In genomic region chr6:116618073-116618472, GRCm38 (mm10) we compare ENCODE assay signal across 30 mouse cellular contexts. TPM values are rescaled to one million over a fixed set of nuclear protein-coding genes. Genes with fewer than 3 reads are reported as not detected.
DNase-seq lines count a peak whose midpoint lies in the region; ATAC-seq and TF ChIP-seq lines count a peak whose summit lies in the region.
"Had no signal": no experiment of that assay in that cellular context is flagged by ENCODE, and none has a peak within 500 bp of the region (broad histone marks: within the 10 kb centered on the region; RNA-seq: fewer than 3 reads in every experiment).

No protein-coding gene starts in this region.

- peak; percentile 72 for TF ChIP-seq CTCF in heart, adult 2 months (IDR thresholded peaks at IDR 0.05)
- TF ChIP-seq CTCF in layer of hippocampus, adult 2 months (conservative IDR thresholded peaks at IDR 0.05), result peak; percentile 48
- TF ChIP-seq CTCF in lung, postnatal 0 days (IDR thresholded peaks at IDR 0.05), result peak; percentile 45
- TF ChIP-seq CTCF in intestine, postnatal 0 days (IDR thresholded peaks at IDR 0.05; ENCODE audit: low read depth), result peak; percentile 50

- DNase-seq in heart, adult 2 months, result no peak
- no peak for DNase-seq in heart, adult 9 months (ENCODE audit: low spot score in 2 of 2)
- no peak for DNase-seq in layer of hippocampus, adult 2 months (ENCODE audit: low spot score in 2 of 2)
- no peak for DNase-seq in layer of hippocampus, adult 11-12 months (ENCODE audit: low spot score)
- DNase-seq in lung, postnatal 0 days (ENCODE audit: low spot score), result peak; percentile 29
- DNase-seq in lung, postnatal 10 days, result no peak
- DNase-seq in kidney, adult 9 months, result no peak
- DNase-seq: adrenal gland, postnatal 10 days; cerebellum, adult 11 months; cerebellum, adult 8-10 months; cerebellum, postnatal 14 days; embryo, embryonic 11 days; gastrocnemius, postnatal 25 days; heart, postnatal 36 days had no signal

- H3K27ac ChIP-seq in heart, adult 2 months, result no peak overlapping the region
- H3K27ac ChIP-seq in layer of hippocampus, adult 2 months, result no peak overlapping the region
- no peak overlapping the region for H3K27ac ChIP-seq in lung, postnatal 0 days (ENCODE audit: low read length)
- no peak overlapping the region for H3K27ac ChIP-seq in intestine, postnatal 0 days (ENCODE audit: low read depth, low read length)
- H3K27ac ChIP-seq: embryonic facial prominence, embryonic 15.5 days; forebrain, embryonic 10.5 days; forebrain, embryonic 15.5 days; heart, embryonic 15.5 days; hindbrain, embryonic 15.5 days had no signal

- no peak overlapping the region for H3K4me3 ChIP-seq in heart, adult 2 months
- H3K4me3 ChIP-seq in layer of hippocampus, adult 2 months, result no peak overlapping the region
- H3K4me3 ChIP-seq in lung, postnatal 0 days (ENCODE audit: low read depth, low read length), result no peak overlapping the region
- H3K4me3 ChIP-seq in intestine, postnatal 0 days (ENCODE audit: low read depth, low read length), result no peak overlapping the region
- H3K4me3 ChIP-seq: embryonic facial prominence, embryonic 15.5 days; erythroblast, embryonic 14.5 days; forebrain, embryonic 10.5 days; forebrain, embryonic 15.5 days; heart, embryonic 15.5 days; hindbrain, embryonic 15.5 days had no signal

- TF ChIP-seq EP300 in heart, adult 2 months (IDR thresholded peaks at IDR 0.05; ENCODE audit: insufficient read depth, low read depth, low read length), result no peak
- TF ChIP-seq EP300 in lung, postnatal 0 days (IDR thresholded peaks at IDR 0.05), result no peak

- H3K4me2 ChIP-seq in lung, postnatal 0 days (replicated peaks; ENCODE audit: low read depth, low read length), result no peak overlapping the region
- H3K4me2 ChIP-seq in intestine, postnatal 0 days (replicated peaks; ENCODE audit: low read depth), result no peak overlapping the region
- H3K4me2 ChIP-seq: embryonic facial prominence, embryonic 15.5 days; forebrain, embryonic 15.5 days; heart, embryonic 11.5 days; heart, embryonic 15.5 days; hindbrain, embryonic 15.5 days had no signal

- H3K36me3 ChIP-seq in heart, adult 2 months (ENCODE audit: control insufficient read depth, insufficient read depth, low read length), result no peaks in the 10 kb centered on the region
- H3K36me3 ChIP-seq in lung, postnatal 0 days (ENCODE audit: insufficient read depth, low read length), result no peaks in the 10 kb centered on the region
- H3K36me3 ChIP-seq in intestine, postnatal 0 days (ENCODE audit: control insufficient read depth, insufficient read depth), result no peaks in the 10 kb centered on the region
- H3K36me3 ChIP-seq: embryonic facial prominence, embryonic 15.5 days; forebrain, embryonic 10.5 days; forebrain, embryonic 15.5 days; heart, embryonic 15.5 days; hindbrain, embryonic 15.5 days had no signal

- no peaks in the 10 kb centered on the region for H3K79me2 ChIP-seq in heart, adult 2 months (replicated peaks; ENCODE audit: control insufficient read depth, insufficient read depth, low read length)

- intact Hi-C loops in heart, adult 2 months (cut with DNase I), result loop anchor here (2.0 to 5.0 kb wide), 3 partner anchors 34 to 149 kb away; partner anchors contain the start of gene Depp1

- H3K9ac ChIP-seq in heart, adult 2 months (ENCODE audit: low read depth, low read length), result no peak overlapping the region
- H3K9ac ChIP-seq in lung, postnatal 0 days (replicated peaks; ENCODE audit: low read depth), result no peak overlapping the region
- no peak overlapping the region for H3K9ac ChIP-seq in intestine, postnatal 0 days (ENCODE audit: low read depth, low read length)
- H3K9ac ChIP-seq: embryonic facial prominence, embryonic 15.5 days; forebrain, embryonic 15.5 days; heart, embryonic 15.5 days; hindbrain, embryonic 15.5 days had no signal

- no peaks in the 10 kb centered on the region for H3K27me3 ChIP-seq in heart, adult 2 months (ENCODE audit: control insufficient read depth, insufficient read depth, low read length)
- H3K27me3 ChIP-seq in lung, postnatal 0 days (replicated peaks; ENCODE audit: insufficient read depth, low read length), result no peaks in the 10 kb centered on the region
- H3K27me3 ChIP-seq in intestine, postnatal 0 days (replicated peaks; ENCODE audit: control insufficient read depth, insufficient read depth, low read length), result no peaks in the 10 kb centered on the region
- H3K27me3 ChIP-seq: embryonic facial prominence, embryonic 15.5 days; forebrain, embryonic 15.5 days; heart, embryonic 15.5 days; hindbrain, embryonic 15.5 days had no signal

- no peak for ATAC-seq in lung, postnatal 0 days
- ATAC-seq in intestine, postnatal 0 days, result no peak
- ATAC-seq: forebrain, embryonic 15.5 days had no signal

- no peaks in the 10 kb centered on the region for H3K9me3 ChIP-seq in lung, postnatal 0 days (ENCODE audit: low read length)
- no peaks in the 10 kb centered on the region for H3K9me3 ChIP-seq in intestine, postnatal 0 days (ENCODE audit: control insufficient read depth)
- H3K9me3 ChIP-seq: embryonic facial prominence, embryonic 15.5 days; forebrain, embryonic 10.5 days; forebrain, embryonic 15.5 days; heart, embryonic 15.5 days; hindbrain, embryonic 15.5 days had no signal

- peaks cover 5% of the 10 kb centered on the region for H3K4me1 ChIP-seq in heart, adult 2 months (ENCODE audit: control insufficient read depth, insufficient read depth, low read length)
- no peaks in the 10 kb centered on the region for H3K4me1 ChIP-seq in lung, postnatal 0 days (ENCODE audit: insufficient read depth, low read depth, low read length)
- no peaks in the 10 kb centered on the region for H3K4me1 ChIP-seq in intestine, postnatal 0 days (replicated peaks; ENCODE audit: control insufficient read depth, insufficient read depth, low read length)
- H3K4me1 ChIP-seq: embryonic facial prominence, embryonic 15.5 days; forebrain, embryonic 10.5 days; forebrain, embryonic 15.5 days; heart, embryonic 15.5 days; hindbrain, embryonic 15.5 days had no signal

- no peak for TF ChIP-seq POLR2A in heart, adult 2 months (IDR thresholded peaks at IDR 0.05; ENCODE audit: insufficient read depth, low read depth, low read length)

RNA-seq across cellular contexts. Expression of gene Zfp422, which starts 10.7 kb away (rescaled TPM):
- total RNA-seq in heart, adult 2 months (2021), result 10 to 100 TPM; 14.8 to 19.2 TPM
- 13.1 and 27.8 TPM in 2 replicates for polyA plus RNA-seq in heart, adult 2 months (2012; rRNA removed)
- 10 to 100 TPM; 21.2 to 22.1 TPM for total RNA-seq in layer of hippocampus, adult 2 months (2021)
- 58.1 and 64.4 TPM in 2 replicates for polyA plus RNA-seq in lung, postnatal 0 days (2015; fragmentation: Nextera tagmentation; extraction: Ambion mirVana)
- 41.8 and 43.3 TPM in 2 replicates for polyA plus RNA-seq in intestine, postnatal 0 days (2015; fragmentation: Nextera tagmentation; extraction: Ambion mirVana)
- total RNA-seq: MEL had no signal

RNA-seq across cellular contexts. Expression of gene Depp1, which starts 32.3 kb away (rescaled TPM):
- total RNA-seq in heart, adult 2 months (2021), result 10 to 100 TPM; 53.5 to 86.1 TPM
- polyA plus RNA-seq in heart, adult 2 months (2012; rRNA removed), result 32.7 and 53.0 TPM in 2 replicates
- total RNA-seq in layer of hippocampus, adult 2 months (2021), result 1 to 10 TPM in 1 of 2 experiments, under 1 TPM in 1; 0.54 to 1.4 TPM
- 79.3 and 86.1 TPM in 2 replicates for polyA plus RNA-seq in lung, postnatal 0 days (2015; fragmentation: Nextera tagmentation; extraction: Ambion mirVana)
- polyA plus RNA-seq in intestine, postnatal 0 days (2015; fragmentation: Nextera tagmentation; extraction: Ambion mirVana), result 11.2 and 13.0 TPM in 2 replicates
- total RNA-seq: MEL had no signal

RNA-seq across cellular contexts. Expression of gene Olfr215, which starts 34.1 kb away (rescaled TPM):
- total RNA-seq in heart, adult 2 months (2021), result not detected
- not detected in 2 replicates for polyA plus RNA-seq in heart, adult 2 months (2012; rRNA removed)
- total RNA-seq in layer of hippocampus, adult 2 months (2021), result not detected
- polyA plus RNA-seq in lung, postnatal 0 days (2015; fragmentation: Nextera tagmentation; extraction: Ambion mirVana), result not detected in 2 replicates
- not detected in 2 replicates for polyA plus RNA-seq in intestine, postnatal 0 days (2015; fragmentation: Nextera tagmentation; extraction: Ambion mirVana)
- total RNA-seq: adrenal gland, postnatal 10 days; adrenal gland, postnatal 4 days; common myeloid progenitor, adult 5-6 weeks; gastrocnemius, adult 18-20 months; gastrocnemius, postnatal 25 days; heart, postnatal 36 days; MEL had no signal
- polyA plus RNA-seq: brain, embryonic 14.5 days; embryonic facial prominence, embryonic 11.5 days; embryonic facial prominence, embryonic 15.5 days; erythroblast, embryonic 14.5 days; forebrain, embryonic 10.5 days; forebrain, embryonic 15.5 days; frontal cortex, adult 2 months; heart, embryonic 11.5 days; heart, embryonic 15.5 days; hindbrain, embryonic 11.5 days; hindbrain, embryonic 15.5 days had no signal

RNA-seq across cellular contexts. Expression of gene Rassf4, which starts 55.7 kb away (rescaled TPM):
- total RNA-seq in heart, adult 2 months (2021), result 1 to 10 TPM; 5.8 TPM
- polyA plus RNA-seq in heart, adult 2 months (2012; rRNA removed), result 6.4 and 8.9 TPM in 2 replicates
- total RNA-seq in layer of hippocampus, adult 2 months (2021), result 1 to 10 TPM; 3.8 to 6.0 TPM
- polyA plus RNA-seq in lung, postnatal 0 days (2015; fragmentation: Nextera tagmentation; extraction: Ambion mirVana), result 9.3 and 10.0 TPM in 2 replicates
- polyA plus RNA-seq in intestine, postnatal 0 days (2015; fragmentation: Nextera tagmentation; extraction: Ambion mirVana), result 6.4 and 6.7 TPM in 2 replicates
